8 mouse cellular contexts compared by ENCODE assay signal in the genomic region with DNA sequence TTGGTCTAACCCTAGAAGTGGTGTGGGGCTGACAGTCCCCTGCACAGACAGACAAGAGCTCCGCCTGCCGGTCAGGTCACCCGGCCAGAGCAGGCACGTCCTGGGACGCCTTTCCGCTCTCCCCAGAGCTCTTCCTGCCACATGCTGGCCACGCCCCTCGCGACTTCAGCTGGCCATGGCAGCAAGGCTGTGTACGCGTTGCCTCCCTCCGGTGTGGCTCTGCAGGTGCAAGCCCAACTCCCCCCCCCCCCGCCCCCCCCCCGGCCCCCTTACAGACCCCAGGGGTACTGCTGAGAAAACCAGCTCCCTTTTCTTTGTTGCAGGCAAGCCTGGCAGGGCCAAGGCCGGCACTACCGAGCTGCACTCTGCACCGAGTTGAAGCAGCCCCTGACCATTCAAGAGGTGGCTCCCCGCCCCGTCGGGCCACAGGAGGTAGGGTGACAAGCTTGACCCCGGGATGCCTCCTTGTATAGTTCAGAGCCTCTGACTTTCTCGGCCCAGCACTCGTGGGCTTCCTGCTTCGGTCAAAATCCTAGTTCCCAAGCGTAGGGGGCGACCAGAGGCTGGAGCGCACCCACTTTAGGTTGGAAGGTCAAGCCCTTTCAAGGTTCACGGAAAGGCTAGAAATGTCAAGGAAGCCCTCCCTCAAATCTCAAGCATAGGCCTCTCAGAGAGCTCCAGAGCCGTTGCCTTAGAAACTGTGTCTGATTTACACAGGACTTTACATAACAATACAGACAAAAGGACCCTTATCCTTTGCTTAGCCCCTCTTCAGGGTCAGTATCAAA. TPM values are rescaled to one million over a fixed set of nuclear protein-coding genes. Genes with fewer than 3 reads are reported as not detected.
DNase-seq lines count a peak whose midpoint lies in the region; ATAC-seq and TF ChIP-seq lines count a peak whose summit lies in the region.

Gene Cryzl2, plus strand, starts transcription at position 157 of the 788 bp plus-strand sequence.

- TF ChIP-seq CTCF in midbrain, postnatal 0 days (IDR thresholded peaks at IDR 0.05): peak; percentile 69

- peak within 1 kb of the TSS; percentile 47 for H3K9ac ChIP-seq in hindbrain, embryonic 16.5 days (ENCODE audit: low read depth, low read length)
- peak within 1 kb of the TSS; percentile 56 for H3K9ac ChIP-seq in liver, embryonic 11.5 days (ENCODE audit: low read depth, low read length)
- H3K9ac ChIP-seq in midbrain, postnatal 0 days (replicated peaks; ENCODE audit: low read length, poor library complexity, severe bottlenecking): no peak within 1 kb of the TSS
- no peak within 1 kb of the TSS for H3K9ac ChIP-seq in stomach, embryonic 15.5 days

- H3K4me3 ChIP-seq in hindbrain, embryonic 16.5 days (ENCODE audit: low read length): peak within 1 kb of the TSS; percentile 30
- H3K4me3 ChIP-seq in liver, embryonic 11.5 days (ENCODE audit: low read depth, low read length): peak within 1 kb of the TSS; percentile 52
- H3K4me3 ChIP-seq in midbrain, postnatal 0 days (ENCODE audit: low read depth, low read length): peak within 1 kb of the TSS; percentile 17; the same call in 1 of the 2 replicates
- H3K4me3 ChIP-seq in stomach, embryonic 15.5 days (replicated peaks): peak within 1 kb of the TSS; percentile 30

- DNase-seq in cerebellum, adult 11-12 months: peak; percentile 12
- DNase-seq in cerebellum, adult 8-10 months: no peak
- DNase-seq in cerebellum, postnatal 4 days (ENCODE audit: low spot score in 2 of 2): peak; percentile 28 to 58
- peak; percentile 85 for DNase-seq in gastrocnemius, postnatal 14 days
- DNase-seq in liver, embryonic 11.5 days (ENCODE audit: low spot score): peak; percentile 79
- DNase-seq in midbrain, postnatal 0 days (ENCODE audit: low spot score): peak; percentile 60

- no peaks in the 10 kb centered on the region for H3K9me3 ChIP-seq in hindbrain, embryonic 16.5 days (ENCODE audit: control insufficient read depth, low read length)
- H3K9me3 ChIP-seq in liver, embryonic 11.5 days (ENCODE audit: control insufficient read depth, low read length): no peaks in the 10 kb centered on the region
- no peaks in the 10 kb centered on the region for H3K9me3 ChIP-seq in midbrain, postnatal 0 days (ENCODE audit: low read length)
- H3K9me3 ChIP-seq in stomach, embryonic 15.5 days: no peaks in the 10 kb centered on the region

- H3K4me1 ChIP-seq in hindbrain, embryonic 16.5 days (ENCODE audit: control insufficient read depth, insufficient read depth, low read depth, low read length): peaks cover 7% of the 10 kb centered on the region
- H3K4me1 ChIP-seq in liver, embryonic 11.5 days (replicated peaks; ENCODE audit: control insufficient read depth, insufficient read depth, low read length): 0 out of 2 replicates have a peak, but pooled peaks cover 3% of the 10 kb centered on the region
- H3K4me1 ChIP-seq in midbrain, postnatal 0 days (ENCODE audit: insufficient read depth, low read length): no peaks in the 10 kb centered on the region
- H3K4me1 ChIP-seq in stomach, embryonic 15.5 days: no peaks in the 10 kb centered on the region

- ATAC-seq in hindbrain, embryonic 16.5 days: peak; percentile 93
- ATAC-seq in liver, embryonic 11.5 days (replicated peaks; ENCODE audit: low FRiP score): peak; percentile 95
- ATAC-seq in midbrain, postnatal 0 days (ENCODE audit: low FRiP score): peak; percentile 65
- ATAC-seq in stomach, embryonic 15.5 days (ENCODE audit: insufficient read depth, low FRiP score, low read depth): peak; percentile 93

- peak within 1 kb of the TSS; percentile 56 for H3K4me2 ChIP-seq in hindbrain, embryonic 16.5 days (ENCODE audit: low read length)
- H3K4me2 ChIP-seq in liver, embryonic 11.5 days: peak within 1 kb of the TSS; percentile 84
- H3K4me2 ChIP-seq in midbrain, postnatal 0 days (ENCODE audit: low read depth, low read length, poor library complexity, severe bottlenecking): peak within 1 kb of the TSS; percentile 43
- peak within 1 kb of the TSS; percentile 55 for H3K4me2 ChIP-seq in stomach, embryonic 15.5 days

- H3K36me3 ChIP-seq in hindbrain, embryonic 16.5 days (ENCODE audit: control insufficient read depth, insufficient read depth, low read length): no peaks in the 10 kb centered on the region
- no peaks in the 10 kb centered on the region for H3K36me3 ChIP-seq in liver, embryonic 11.5 days (ENCODE audit: control insufficient read depth, insufficient read depth, low read length)
- H3K36me3 ChIP-seq in midbrain, postnatal 0 days (ENCODE audit: insufficient read depth, low read length): no peaks in the 10 kb centered on the region
- no peaks in the 10 kb centered on the region for H3K36me3 ChIP-seq in stomach, embryonic 15.5 days

- 3% methylated on average over 27 of the region's 29 CpGs for WGBS in hindbrain, embryonic 16.5 days
- WGBS in liver, embryonic 11.5 days: 13% methylated on average over 28 of the region's 29 CpGs
- WGBS in midbrain, postnatal 0 days: 5% methylated on average over 27 of the region's 29 CpGs
- WGBS in stomach, embryonic 15.5 days: 9% methylated on average over 27 of the region's 29 CpGs

- intact Hi-C loops in gastrocnemius, postnatal 14 days (cut with DNase I; ENCODE audit: low total_unique reads): loop anchor here (10.0 kb wide), 1 partner anchor 164 kb away; no protein-coding TSS in a partner anchor

- H3K27me3 ChIP-seq in hindbrain, embryonic 16.5 days (replicated peaks; ENCODE audit: control insufficient read depth, insufficient read depth, low read length): no peaks in the 10 kb centered on the region
- no peaks in the 10 kb centered on the region for H3K27me3 ChIP-seq in liver, embryonic 11.5 days (replicated peaks; ENCODE audit: control insufficient read depth, insufficient read depth, low read length)
- no peaks in the 10 kb centered on the region for H3K27me3 ChIP-seq in midbrain, postnatal 0 days (ENCODE audit: insufficient read depth, low read length)
- no peaks in the 10 kb centered on the region for H3K27me3 ChIP-seq in stomach, embryonic 15.5 days (replicated peaks)

- H3K27ac ChIP-seq in hindbrain, embryonic 16.5 days (ENCODE audit: low read depth, low read length): peak within 1 kb of the TSS; percentile 8; the same call in 1 of the 2 replicates
- no peak within 1 kb of the TSS for H3K27ac ChIP-seq in liver, embryonic 11.5 days (ENCODE audit: low read depth, low read length)
- H3K27ac ChIP-seq in midbrain, postnatal 0 days (ENCODE audit: low read depth, low read length): no peak within 1 kb of the TSS
- H3K27ac ChIP-seq in stomach, embryonic 15.5 days: no peak within 1 kb of the TSS

RNA-seq across cellular contexts. Expression of gene Cryzl2, which starts in this region (rescaled TPM):
- total RNA-seq in gastrocnemius, postnatal 14 days (2021): 1 to 10 TPM; 2.7 to 3.1 TPM
- 8.3 and 9.7 TPM in 2 replicates for polyA plus RNA-seq in hindbrain, embryonic 16.5 days (2015; fragmentation: Nextera tagmentation; extraction: Ambion mirVana)
- 9.7 and 10.9 TPM in 2 replicates for polyA plus RNA-seq in liver, embryonic 11.5 days (2014; fragmentation: Nextera tagmentation; extraction: Ambion mirVana)
- total RNA-seq in midbrain, postnatal 0 days (2014; rRNA removed): 9.4 and 10.1 TPM in 2 replicates
- polyA plus RNA-seq in midbrain, postnatal 0 days (2015; fragmentation: Nextera tagmentation; extraction: Ambion mirVana): 8.6 and 9.0 TPM in 2 replicates
- 10.1 and 11.1 TPM in 2 replicates for polyA plus RNA-seq in stomach, embryonic 15.5 days (2015; fragmentation: Nextera tagmentation; extraction: Ambion mirVana)

Comparison
In these comparisons a context has a peak if more than half of its experiments do, and no peak if none do; other contexts are left out.
1. H3K9ac ChIP-seq: peak in hindbrain, embryonic 16.5 days (single experiment) and liver, embryonic 11.5 days (single experiment); none in midbrain, postnatal 0 days (single experiment) and stomach, embryonic 15.5 days (single experiment).
2. Peak in every context shown above with its lines, with median percentiles within 50 percentile points of each other: ATAC-seq, H3K4me2 ChIP-seq and H3K4me3 ChIP-seq.